Mouse (Mus musculus) adrenal gland, postnatal 10 days (tissue): Measurements from ENCODE around the gene Crybg1. TPM values are rescaled to one million over a fixed set of nuclear protein-coding genes. Genes with fewer than 3 reads are reported as not detected.
"Not testable (repeated sequence)": the region's sequence is repeated elsewhere in the genome, so short reads cannot be mapped to it uniquely, and the experiment has no call there.

ENCODE experiments used
- DNase-seq: peaks from one replicate; pipeline ENCODE4 v3.0.0; 2021; ENCODE audit warnings: mixed read lengths
- total RNA-seq, 2 experiments: library from RNA; stranded (reverse); gene quantifications; 2 replicates each; pipeline ENCODE4 v1.2.3; 2021

The Crybg1 gene
- total RNA-seq, 2 experiments from 2014 or later = 3.8 to 5.6 TPM

GRCm38 (mm10) chr10:43964943-43965342 lies 183.7 kb downstream of the Crybg1 start:
- DNase-seq = no peak

- peak; percentile 66 for DNase-seq
These were observed 194.7 kb downstream of the Crybg1 start for GRCm38 (mm10) chr10:43953942-43954341.

- DNase-seq = no peak
These were observed 203.2 kb downstream of the Crybg1 start for GRCm38 (mm10) chr10:43945435-43945834.

- peak; percentile 12 for DNase-seq
These were observed 204.9 kb downstream of the Crybg1 start for GRCm38 (mm10) chr10:43943736-43944135.

GRCm38 (mm10) chr10:43939136-43939662 lies 209.5 kb downstream of the Crybg1 start:
- DNase-seq = no peak

- DNase-seq = no peak
These were observed 220.1 kb downstream of the Crybg1 start for GRCm38 (mm10) chr10:43928596-43928995.

GRCm38 (mm10) chr10:43927736-43928135 lies 220.9 kb downstream of the Crybg1 start:
- DNase-seq = no peak

- not testable (repeated sequence) for DNase-seq
These were observed 222.9 kb downstream of the Crybg1 start for GRCm38 (mm10) chr10:43925776-43926175.

- no peak for DNase-seq
These were observed 225.6 kb downstream of the Crybg1 start for GRCm38 (mm10) chr10:43923096-43923495.

GRCm38 (mm10) chr10:43918696-43919608 lies 229.7 kb downstream of the Crybg1 start:
- DNase-seq = peak; percentile 89

- DNase-seq = no peak
These were observed 231.9 kb downstream of the Crybg1 start for GRCm38 (mm10) chr10:43916737-43917136.

GRCm38 (mm10) chr10:43916181-43916580 lies 232.5 kb downstream of the Crybg1 start:
- DNase-seq = no peak

GRCm38 (mm10) chr10:43912236-43912635 lies 236.4 kb downstream of the Crybg1 start:
- no peak for DNase-seq

- DNase-seq = no peak
These were observed 237.8 kb downstream of the Crybg1 start for GRCm38 (mm10) chr10:43910873-43911142.

- DNase-seq = no peak
These were observed 238.4 kb downstream of the Crybg1 start for GRCm38 (mm10) chr10:43910032-43910872.

GRCm38 (mm10) chr10:43904569-43904968 lies 244.1 kb downstream of the Crybg1 start:
- no peak for DNase-seq

GRCm38 (mm10) chr10:43901578-43902194 lies 247.0 kb downstream of the Crybg1 start, which contains the start of the genes Qrsl1 and Rtn4ip1:
TSS of gene Qrsl1 (minus strand) at chr10:43901745.
TSS of gene Rtn4ip1 (plus strand) at chr10:43901807.
- peak; percentile 96 for DNase-seq

GRCm38 (mm10) chr10:43900883-43901570 lies 247.6 kb downstream of the Crybg1 start:
- no peak for DNase-seq
